Mouse (Mus musculus): ENCODE results near the gene Dennd5b.
"Not testable (repeated sequence)": the region's sequence is repeated elsewhere in the genome, so short reads cannot be mapped to it uniquely, and the experiment has no call there.

The Dennd5b gene

GRCm38 (mm10) chr6:148994327-148994999, 107.0 kb downstream of the Dennd5b start:
- DNase-seq = no peak

- no peak for DNase-seq
These were observed 108.1 kb downstream of the Dennd5b start for GRCm38 (mm10) chr6:148993117-148994077.

- DNase-seq = no peak
These were observed 108.9 kb downstream of the Dennd5b start for GRCm38 (mm10) chr6:148992373-148993116.

GRCm38 (mm10) chr6:148991660-148992372, 109.7 kb downstream of the Dennd5b start:
- no peak for DNase-seq

- DNase-seq = not testable (repeated sequence)
These were observed 111.5 kb downstream of the Dennd5b start for GRCm38 (mm10) chr6:148989792-148990491.

GRCm38 (mm10) chr6:148986003-148986402, 115.5 kb downstream of the Dennd5b start:
- DNase-seq = no peak

- no peak for DNase-seq
These were observed 121.0 kb downstream of the Dennd5b start for GRCm38 (mm10) chr6:148980495-148980894.

GRCm38 (mm10) chr6:148975096-148975495, 126.4 kb downstream of the Dennd5b start:
- DNase-seq = no peak

- no peak for DNase-seq
These were observed 128.6 kb downstream of the Dennd5b start for GRCm38 (mm10) chr6:148972891-148973290.

GRCm38 (mm10) chr6:148972059-148972848, 129.2 kb downstream of the Dennd5b start:
- DNase-seq = no peak

GRCm38 (mm10) chr6:148971385-148971940, 130.0 kb downstream of the Dennd5b start:
- DNase-seq = no peak

GRCm38 (mm10) chr6:148961285-148961684, 140.2 kb downstream of the Dennd5b start:
- DNase-seq = no peak

- DNase-seq = no peak
These were observed 141.8 kb downstream of the Dennd5b start for GRCm38 (mm10) chr6:148959540-148960238.

- no peak for DNase-seq
These were observed 142.8 kb downstream of the Dennd5b start for GRCm38 (mm10) chr6:148958712-148959111.

GRCm38 (mm10) chr6:148957046-148957445, 144.4 kb downstream of the Dennd5b start:
- DNase-seq = no peak

GRCm38 (mm10) chr6:148955641-148956420, 145.6 kb downstream of the Dennd5b start:
- no peak for DNase-seq

GRCm38 (mm10) chr6:148946881-148947405, 154.5 kb downstream of the Dennd5b start:
- DNase-seq = no peak

- DNase-seq = peak; percentile 96
These were observed 155.1 kb downstream of the Dennd5b start, which contains the start of gene Sinhcaf for GRCm38 (mm10) chr6:148946409-148946742. Gene Sinhcaf, minus strand, starts transcription at chr6:148946467.

All from layer of hippocampus, adult 9-11 months (tissue).